Mouse (Mus musculus) kidney, adult 2 months (tissue): ENCODE data around the gene Parp16. TPM values are rescaled to one million over a fixed set of nuclear protein-coding genes. Genes with fewer than 3 reads are reported as not detected.
"Not testable (repeated sequence)": the region's sequence is repeated elsewhere in the genome, so short reads cannot be mapped to it uniquely, and the experiment has no call there.

Source experiments
- DNase-seq: peaks from one replicate; pipeline ENCODE4 v3.0.0; 2021
- H3K27ac ChIP-seq: fragments of 200-500 bp; 2 replicates; pipeline ENCODE4 v1.5.1; 2012; ENCODE audit warnings: low read depth, low read length, control low read depth, inconsistent platforms; ENCODE audit not compliant: insufficient read depth
- H3K27me3 ChIP-seq: fragments of 200-500 bp; replicated peaks from 2 replicates; pipeline ENCODE4 v1.6.1; 2012; ENCODE audit warnings: mild to moderate bottlenecking, moderate library complexity, low read length, inconsistent platforms; ENCODE audit not compliant: control insufficient read depth, insufficient read depth
- H3K36me3 ChIP-seq: fragments of 200-500 bp; 2 replicates; pipeline ENCODE4 v1.6.1; 2012; ENCODE audit warnings: mild to moderate bottlenecking, moderate library complexity, low read length, inconsistent platforms; ENCODE audit not compliant: control insufficient read depth, insufficient read depth
- H3K4me1 ChIP-seq: fragments of 200-500 bp; 2 replicates; pipeline ENCODE4 v1.6.1; 2011; ENCODE audit warnings: low read length; ENCODE audit not compliant: control insufficient read depth, insufficient read depth
- H3K4me3 ChIP-seq: fragments of 200-500 bp; 2 replicates; pipeline ENCODE4 v1.5.1; 2011; ENCODE audit warnings: mild to moderate bottlenecking, low read depth, low read length, control low read depth; ENCODE audit not compliant: insufficient read depth
- CTCF ChIP-seq: fragments of 200-500 bp; conservative IDR thresholded peaks from 2 replicates; pipeline ENCODE4 v1.5.1; 2011; ENCODE audit warnings: low read depth, mild to moderate bottlenecking, control low read depth, low read length, moderate library complexity, mixed read lengths; ENCODE audit not compliant: insufficient read depth, insufficient read length
- POLR2A ChIP-seq: fragments of 200-500 bp; IDR thresholded peaks from one replicate; pipeline ENCODE4 v1.6.1; 2011; ENCODE audit warnings: low read depth, low read length, control low read depth
- WGBS: fragments of 180-500 bp; shearing (Covaris S2); methylation state at CpG from one replicate; pipeline ENCODE4 v1.1.7; 2018; 5-methylcytosine and 5-hydroxymethylcytosine counted together
- polyA plus RNA-seq: library from polyadenylated mRNA; depleted of rRNA; stranded (reverse); fragments of >200 nt; gene quantifications from 2 replicates; pipeline ENCODE4 v1.2.3, GENCODE M21; 2012

The Parp16 gene
- polyA plus RNA-seq, 1 experiment, result 11.0 TPM

- Histone ChIP-seq H3K27me3 (no peaks in the 10 kb centered on the region), H3K4me3 (peak overlapping the region; percentile 37), H3K27ac (peak overlapping the region; percentile 96), H3K4me1 (peaks cover 15% of the 10 kb centered on the region; the same call in 1 of the 2 replicates), H3K36me3 (no peaks in the 10 kb centered on the region)
- peak; percentile 78 for DNase-seq
- WGBS, result 6% methylated on average over 10 of the region's 10 CpGs
- no peak for TF ChIP-seq POLR2A
- no peak for TF ChIP-seq CTCF
Observed at GRCm38 (mm10) chr9:65214425-65214777, 19.2 kb downstream of the Parp16 start.

- no peaks in the 10 kb centered on the region for H3K27me3 ChIP-seq
- H3K27ac ChIP-seq, result peak overlapping the region; percentile 96
- no peaks in the 10 kb centered on the region for H3K36me3 ChIP-seq
- DNase-seq, result peak; percentile 96
- peaks cover 15% of the 10 kb centered on the region; the same call in 1 of the 2 replicates for H3K4me1 ChIP-seq
- peak overlapping the region; percentile 69 for H3K4me3 ChIP-seq
- peak; percentile 38 for TF ChIP-seq POLR2A
- peak; percentile 25; the same call in 1 of the 2 replicates for TF ChIP-seq CTCF
- under 1% methylated on average over 57 of the region's 59 CpGs for WGBS
Observed at GRCm38 (mm10) chr9:65214778-65215493, 19.8 kb downstream of the Parp16 start.

- no peaks in the 10 kb centered on the region for H3K36me3 ChIP-seq
- peaks cover 15% of the 10 kb centered on the region; the same call in 1 of the 2 replicates for H3K4me1 ChIP-seq
- DNase-seq, result peak; percentile 62
- H3K27ac ChIP-seq, result peak overlapping the region; percentile 88
- TF ChIP-seq POLR2A, result no peak
- no peak for TF ChIP-seq CTCF
- peak overlapping the region; percentile 69 for H3K4me3 ChIP-seq
- 5% methylated on average over 31 of the region's 31 CpGs for WGBS
- no peaks in the 10 kb centered on the region for H3K27me3 ChIP-seq
Observed at GRCm38 (mm10) chr9:65215494-65216126, 20.5 kb downstream of the Parp16 start.

DNA sequence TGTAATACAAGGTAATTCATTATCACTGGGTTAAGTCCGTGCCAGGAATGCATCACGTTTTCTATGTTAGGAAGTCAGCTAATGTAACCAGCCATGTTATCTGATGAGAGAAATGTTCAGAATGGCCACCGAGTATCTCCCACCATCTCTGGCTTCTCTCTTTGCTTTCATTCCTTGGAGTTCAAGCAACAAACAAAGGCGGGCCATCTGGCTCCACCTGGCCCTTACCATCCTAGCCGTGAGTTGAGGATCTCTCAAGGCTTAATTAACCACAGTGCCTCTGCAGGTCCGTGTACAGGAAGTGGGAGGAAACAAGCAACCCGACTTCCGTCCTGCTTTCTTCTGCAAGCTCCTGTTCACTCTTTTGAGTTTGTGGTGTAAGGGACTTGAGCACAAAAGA lies 21.8 kb downstream of the Parp16 start:
- peak overlapping the region; percentile 65; the same call in 1 of the 2 replicates for H3K27ac ChIP-seq
- DNase-seq, result no peak
- H3K36me3 ChIP-seq, result no peaks in the 10 kb centered on the region
- no peak overlapping the region for H3K4me3 ChIP-seq
- TF ChIP-seq CTCF, result no peak
- TF ChIP-seq POLR2A, result no peak
- WGBS, result 42% methylated on average over 8 of the region's 8 CpGs
- H3K4me1 ChIP-seq, result peaks cover 15% of the 10 kb centered on the region; the same call in 1 of the 2 replicates
- H3K27me3 ChIP-seq, result no peaks in the 10 kb centered on the region

- TF ChIP-seq POLR2A (no peak), CTCF (no peak)
- WGBS, result 44% methylated on average over 6 of the region's 6 CpGs
- Histone ChIP-seq H3K27me3 (no peaks in the 10 kb centered on the region), H3K4me1 (peaks cover 15% of the 10 kb centered on the region; the same call in 1 of the 2 replicates), H3K27ac (peak overlapping the region; percentile 65), H3K36me3 (no peaks in the 10 kb centered on the region), H3K4me3 (no peak overlapping the region)
- peak; percentile 74 for DNase-seq
Observed at GRCm38 (mm10) chr9:65217661-65218060, 22.5 kb downstream of the Parp16 start.

DNA sequence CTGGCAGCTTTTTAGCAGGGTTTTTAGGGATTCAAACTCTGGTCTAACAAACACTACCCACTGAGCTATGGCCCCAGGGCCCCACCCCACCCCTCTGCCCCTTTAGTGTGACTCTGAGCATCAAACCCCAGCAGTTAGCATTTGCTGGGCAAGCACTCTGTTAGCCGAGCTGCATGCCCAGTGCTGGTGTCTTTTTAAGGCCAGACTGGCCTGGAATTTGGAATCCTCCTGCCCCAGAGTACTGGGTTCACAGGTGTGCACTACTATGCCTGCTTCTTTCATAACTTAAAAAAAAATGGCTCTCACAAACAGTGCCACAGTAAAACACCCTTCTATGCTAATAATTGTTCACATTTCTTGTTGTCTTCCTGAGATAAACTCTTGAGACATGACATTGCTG lies 23.8 kb downstream of the Parp16 start:
- H3K36me3 ChIP-seq, result no peaks in the 10 kb centered on the region
- H3K4me1 ChIP-seq, result peaks cover 15% of the 10 kb centered on the region; the same call in 1 of the 2 replicates
- no peak for DNase-seq
- no peak overlapping the region for H3K27ac ChIP-seq
- WGBS, result 62% methylated on average over 1 of the region's 1 CpGs
- H3K27me3 ChIP-seq, result no peaks in the 10 kb centered on the region
- H3K4me3 ChIP-seq, result no peak overlapping the region
- no peak for TF ChIP-seq POLR2A
- TF ChIP-seq CTCF, result no peak

DNA sequence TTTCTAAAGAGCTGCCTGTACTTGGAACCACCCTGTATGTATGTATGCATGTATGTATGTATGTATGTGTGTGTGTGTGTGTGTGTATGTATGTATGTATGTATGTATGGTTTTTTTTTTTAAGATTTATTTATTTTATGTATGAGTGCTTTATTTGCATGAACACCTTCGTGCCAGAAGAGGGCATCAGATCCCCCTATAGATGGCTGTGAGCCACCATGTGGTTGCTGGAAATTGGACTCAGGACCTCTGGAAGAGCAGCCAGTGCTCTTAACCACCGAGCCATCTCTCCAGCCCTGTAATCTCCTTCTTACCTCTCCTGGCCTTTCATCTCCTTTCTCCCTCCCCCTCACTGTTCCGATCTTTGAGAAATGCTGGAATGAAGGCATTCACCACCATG lies 25.2 kb downstream of the Parp16 start:
- not testable (repeated sequence) for H3K27me3 ChIP-seq, DNase-seq, H3K4me3 ChIP-seq, H3K36me3 ChIP-seq, H3K27ac ChIP-seq
- peaks cover 15% of the 10 kb centered on the region; the same call in 1 of the 2 replicates for H3K4me1 ChIP-seq
- WGBS, result 49% methylated on average over 3 of the region's 3 CpGs
